Mouse (Mus musculus): ENCODE measurements at regions not wholly inside any gene's neighbourhood (a gene's known extent, or its start where the extent isn't known, plus 50 kb on each side); places are given as distances from the start of the nearest gene placed in this dataset.

DNA sequence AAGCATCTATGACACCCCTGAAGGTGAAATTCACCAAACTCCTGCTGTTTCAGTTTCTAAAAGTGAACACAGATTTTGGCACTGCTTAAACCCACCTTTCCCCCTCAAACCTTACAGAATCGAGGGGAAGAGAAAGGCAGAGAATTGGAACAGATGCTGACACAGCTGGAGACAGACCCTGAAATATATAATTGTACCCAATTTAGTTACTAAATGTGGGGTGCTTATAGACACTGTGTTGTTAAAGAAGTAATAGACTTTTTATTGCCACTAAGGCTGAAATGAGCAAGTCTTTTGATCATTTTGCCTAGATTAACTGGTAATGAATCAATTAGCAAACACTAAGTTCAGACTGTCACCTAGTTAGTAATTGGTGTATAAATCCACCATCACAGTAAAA, 341.8 kb upstream of the Fam98a start:
- TF ChIP-seq CTCF (conservative IDR thresholded peaks at IDR 0.05; ENCODE audit: low read length) = no peak
- no peak for TF ChIP-seq NANOG (IDR thresholded peaks at IDR 0.05; ENCODE audit: borderline replicate concordance, low read length)

Data from E14TG2a.4 (cell line).